Mouse (Mus musculus) midbrain, embryonic 12.5 days (tissue): ENCODE results near the gene Flt4. TPM values are rescaled to one million over a fixed set of nuclear protein-coding genes. Genes with fewer than 3 reads are reported as not detected.

ENCODE experiments used
- polyA plus RNA-seq: library from polyadenylated mRNA; unstranded; fragments of >200 nt; fragmentation: Nextera tagmentation; extraction: Ambion mirVana; gene quantifications from 2 replicates; pipeline ENCODE4 v1.2.1, GENCODE M21; 2016

Flt4 gene
- polyA plus RNA-seq, 1 experiment from 2014 or later, result 2.1 TPM

Other genes with a start within 250 kb of the Flt4 start
- gene Olfr1389, start 186.2 kb upstream of the Flt4 start, polyA plus RNA-seq, result not detected in 2 replicates
- 0.07 TPM in 1 of 2 replicates, not detected in the other for gene Olfr1388, start 172.6 kb upstream of the Flt4 start, polyA plus RNA-seq
- gene Olfr1387, start 153.9 kb upstream of the Flt4 start, polyA plus RNA-seq, result not detected in 2 replicates
- not detected in 2 replicates for gene Olfr1386, start 144.2 kb upstream of the Flt4 start, polyA plus RNA-seq
- not detected in 2 replicates for gene Olfr1385, start 120.2 kb upstream of the Flt4 start, polyA plus RNA-seq
- gene Olfr1384, start 102.5 kb upstream of the Flt4 start, polyA plus RNA-seq, result not detected in 2 replicates
- gene Olfr1383, start 89.6 kb upstream of the Flt4 start, polyA plus RNA-seq, result not detected in 2 replicates
- gene Olfr1382, start 81.0 kb upstream of the Flt4 start, polyA plus RNA-seq, result not detected in 2 replicates
- gene Olfr1381, start 65.8 kb upstream of the Flt4 start, polyA plus RNA-seq, result not detected in 2 replicates
- gene Olfr1380, start 52.4 kb upstream of the Flt4 start, polyA plus RNA-seq, result not detected in 2 replicates
- gene Scgb3a1, start 54.3 kb downstream of the Flt4 start, polyA plus RNA-seq, result not detected in 2 replicates
- 93.4 and 99.8 TPM in 2 replicates for gene Cnot6, start 103.5 kb downstream of the Flt4 start, polyA plus RNA-seq
- gene Gfpt2, start 184.9 kb downstream of the Flt4 start, polyA plus RNA-seq, result 6.8 and 11.3 TPM in 2 replicates
- gene Mapk9, start 237.5 kb downstream of the Flt4 start, polyA plus RNA-seq, result 45.9 and 46.1 TPM in 2 replicates